Mouse (Mus musculus): ENCODE data around the gene A730061H03Rik. TPM values are rescaled to one million over a fixed set of nuclear protein-coding genes. Genes with fewer than 3 reads are reported as not detected.

A730061H03Rik gene
- total RNA-seq (2014; rRNA removed) (not detected in 2 replicates), polyA plus RNA-seq (2012; rRNA removed) (0.42 and 0.62 TPM in 2 replicates)

DNA sequence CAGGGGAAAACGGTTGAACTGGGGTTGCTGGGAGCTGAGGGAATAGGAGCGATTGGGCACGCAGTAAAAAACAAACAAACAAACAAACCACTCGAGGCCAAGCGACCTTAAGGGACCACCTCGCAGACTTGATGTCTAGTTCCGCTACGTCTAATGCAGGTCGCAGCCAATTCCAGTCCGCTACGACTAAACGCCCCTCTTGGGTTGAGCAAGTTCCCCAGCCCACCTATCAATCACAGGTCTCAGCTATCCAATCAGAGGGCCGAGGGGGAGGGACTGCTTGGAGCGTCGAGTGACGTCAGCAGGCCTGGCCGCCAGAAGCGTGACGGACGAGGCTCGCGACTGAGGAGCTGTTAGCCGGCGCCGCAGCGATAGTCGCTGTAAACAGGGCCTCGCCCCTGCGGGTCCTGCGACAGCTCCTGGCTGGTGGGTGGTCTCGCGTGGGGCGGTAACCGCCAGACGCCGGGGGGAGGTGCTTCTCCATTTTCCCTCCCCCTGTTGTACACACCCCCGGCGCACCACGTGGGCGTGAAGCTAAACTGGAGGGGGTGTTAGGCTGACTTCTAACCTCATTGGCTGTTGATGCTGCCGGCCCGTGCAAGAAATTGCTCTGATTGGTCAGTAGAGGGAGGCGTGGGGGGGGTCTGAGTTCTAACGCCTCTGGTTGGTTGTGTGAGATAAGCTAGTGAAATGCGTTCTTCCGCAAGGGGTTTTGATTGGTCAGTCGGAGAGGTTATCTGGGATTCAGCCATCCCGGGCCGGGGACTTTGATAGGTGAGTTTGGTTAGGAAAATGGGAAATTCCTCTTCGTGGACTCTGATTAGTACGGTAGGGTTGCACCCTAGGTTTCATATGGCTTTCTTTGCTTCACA, at the start of gene A730061H03Rik:
Gene A730061H03Rik (minus strand): TSS at position 205 of the 872 bp plus-strand sequence.
- Histone ChIP-seq H3K36me3 (ENCODE audit: control insufficient read depth, insufficient read depth, low read length) (peaks cover 25% of the 10 kb centered on the region), H3K4me1 (ENCODE audit: control insufficient read depth, insufficient read depth, low read length) (peaks cover 13% of the 10 kb centered on the region)

DNA sequence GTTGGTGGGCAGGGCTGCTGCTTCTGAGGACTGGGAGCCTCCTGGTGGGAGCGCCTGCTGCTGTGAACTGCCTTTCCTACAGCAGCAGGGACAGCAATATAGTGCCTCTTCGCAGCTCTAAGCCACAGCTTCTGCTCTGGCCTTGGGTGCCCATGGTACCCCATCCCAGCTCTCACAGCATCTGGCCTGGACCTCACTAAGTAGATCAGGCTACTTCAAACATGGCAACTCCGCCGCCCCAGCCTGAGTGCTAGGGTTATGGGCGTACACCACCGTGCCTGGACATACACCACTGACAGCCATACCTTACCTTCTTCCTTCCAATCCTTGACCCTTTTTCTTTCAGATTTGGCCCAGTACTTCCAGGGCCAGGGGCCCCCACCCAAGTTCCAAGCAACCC, 48.1 kb upstream of the A730061H03Rik start:
- WGBS, result 98% methylated on average over 6 of the region's 6 CpGs
- Histone ChIP-seq H3K27me3 (ENCODE audit: control insufficient read depth, insufficient read depth, low read length) (no peaks in the 10 kb centered on the region), H3K36me3 (ENCODE audit: control insufficient read depth, insufficient read depth, low read length) (peaks cover 35% of the 10 kb centered on the region), H3K4me3 (ENCODE audit: insufficient read depth, low read depth, low read length) (no peak overlapping the region), H3K4me1 (ENCODE audit: control insufficient read depth, insufficient read depth, low read length) (peaks cover 14% of the 10 kb centered on the region), H3K9ac (ENCODE audit: low read depth, low read length) (no peak overlapping the region), H3K79me2 (ENCODE audit: control insufficient read depth, insufficient read depth, low read length) (no peaks in the 10 kb centered on the region; the same call in 1 of the 2 replicates), H3K27ac (replicated peaks; ENCODE audit: insufficient read depth, low read depth, low read length) (no peak overlapping the region)
- no peak for TF ChIP-seq POLR2A (IDR thresholded peaks at IDR 0.05; ENCODE audit: extremely low read depth, insufficient read depth, low read length)
- TF ChIP-seq CTCF (IDR thresholded peaks at IDR 0.05; ENCODE audit: low read depth, low read length), result no peak
- DNase-seq (ENCODE audit: extremely low read depth, low read depth, low spot score), result no peak

More for the DNA sequence above, at the start of gene A730061H03Rik:
- peak; percentile 99 for DNase-seq (ENCODE audit: extremely low read depth, low read depth, low spot score)
- TF ChIP-seq POLR2A (IDR thresholded peaks at IDR 0.05; ENCODE audit: extremely low read depth, insufficient read depth, low read length) (0 out of 2 replicates have a peak, but pooled peaks have one; percentile 20), CTCF (IDR thresholded peaks at IDR 0.05; ENCODE audit: low read depth, low read length) (no peak)
- peak within 1 kb of the TSS; percentile 91 for H3K9ac ChIP-seq (ENCODE audit: low read depth, low read length)
- H3K4me3 ChIP-seq (ENCODE audit: insufficient read depth, low read depth, low read length), result peak within 1 kb of the TSS; percentile 81
- under 1% methylated on average over 51 of the region's 51 CpGs for WGBS
- H3K79me2 ChIP-seq (ENCODE audit: control insufficient read depth, insufficient read depth, low read length), result peaks cover 16% of the 10 kb centered on the region
- peak within 1 kb of the TSS; percentile 98 for H3K27ac ChIP-seq (replicated peaks; ENCODE audit: insufficient read depth, low read depth, low read length)
- no peaks in the 10 kb centered on the region for H3K27me3 ChIP-seq (ENCODE audit: control insufficient read depth, insufficient read depth, low read length)

DNA sequence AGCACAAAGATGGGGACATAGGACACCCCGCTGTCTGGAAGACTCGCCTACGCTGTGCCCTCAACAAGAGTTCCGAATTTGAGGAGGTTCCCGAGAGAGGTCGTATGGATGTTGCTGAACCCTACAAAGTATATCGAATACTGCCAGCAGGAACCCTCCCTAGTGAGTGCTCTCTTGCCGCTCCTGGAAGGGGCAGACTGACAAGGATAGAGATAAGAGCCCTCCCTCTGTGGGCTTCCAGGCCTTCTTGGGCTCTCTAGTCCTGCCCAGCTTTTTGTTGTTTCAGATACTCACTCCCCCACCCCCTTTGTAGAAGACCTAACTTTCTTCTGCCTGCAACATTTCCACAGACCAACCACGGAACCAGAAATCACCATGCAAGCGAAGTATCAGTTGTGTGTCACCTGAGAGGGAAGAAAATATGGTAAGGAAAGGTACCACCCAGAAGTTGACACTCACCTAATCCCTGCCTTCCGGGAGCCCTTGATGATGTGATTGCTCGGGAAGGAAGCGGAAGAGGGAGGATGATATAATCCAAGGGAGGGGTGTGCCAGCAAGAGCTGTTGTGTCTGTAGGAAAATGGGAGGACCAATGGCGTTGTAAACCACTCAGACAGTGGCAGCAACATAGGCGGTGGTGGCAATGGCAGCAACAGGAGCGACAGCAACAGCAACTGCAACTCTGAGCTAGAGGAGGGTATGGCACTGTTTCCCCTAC, 45.7 kb upstream of the A730061H03Rik start:
- no peak overlapping the region for H3K27ac ChIP-seq (replicated peaks; ENCODE audit: insufficient read depth, low read depth, low read length)
- no peak overlapping the region for H3K4me3 ChIP-seq (ENCODE audit: insufficient read depth, low read depth, low read length)
- peaks cover 2% of the 10 kb centered on the region; the same call in 1 of the 2 replicates for H3K79me2 ChIP-seq (ENCODE audit: control insufficient read depth, insufficient read depth, low read length)
- 91% methylated on average over 16 of the region's 16 CpGs for WGBS
- H3K36me3 ChIP-seq (ENCODE audit: control insufficient read depth, insufficient read depth, low read length), result peaks cover 39% of the 10 kb centered on the region
- DNase-seq (ENCODE audit: extremely low read depth, low read depth, low spot score), result no peak
- H3K4me1 ChIP-seq (ENCODE audit: control insufficient read depth, insufficient read depth, low read length), result peaks cover 22% of the 10 kb centered on the region
- TF ChIP-seq POLR2A (IDR thresholded peaks at IDR 0.05; ENCODE audit: extremely low read depth, insufficient read depth, low read length) (no peak), CTCF (IDR thresholded peaks at IDR 0.05; ENCODE audit: low read depth, low read length) (no peak)
- no peak overlapping the region for H3K9ac ChIP-seq (ENCODE audit: low read depth, low read length)
- no peaks in the 10 kb centered on the region for H3K27me3 ChIP-seq (ENCODE audit: control insufficient read depth, insufficient read depth, low read length)

DNA sequence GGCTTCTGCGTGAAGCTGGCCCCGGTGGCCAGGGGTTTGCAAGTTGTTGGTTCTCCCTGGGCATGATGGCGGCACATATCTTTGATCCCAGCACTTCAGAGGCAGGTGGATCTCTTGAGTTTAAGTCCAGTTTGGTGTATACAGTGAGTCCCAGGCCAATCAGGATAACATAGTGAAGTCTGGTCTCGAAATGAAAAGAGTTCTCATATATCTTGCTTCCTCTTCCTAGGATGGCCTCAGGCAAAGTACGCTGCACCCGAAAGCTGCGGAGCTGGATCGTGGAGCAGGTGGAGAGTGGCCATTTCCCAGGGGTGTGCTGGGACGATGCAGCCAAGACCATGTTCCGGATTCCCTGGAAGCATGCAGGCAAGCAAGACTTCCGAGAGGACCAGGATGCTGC, 44.6 kb upstream of the A730061H03Rik start:
- 81% methylated on average over 11 of the region's 11 CpGs for WGBS

GRCm38 (mm10) chr14:55603633-55604576, 43.7 kb upstream of the A730061H03Rik start:
- H3K9ac ChIP-seq (ENCODE audit: low read depth, low read length), result peak overlapping the region; percentile 83
- TF ChIP-seq POLR2A (IDR thresholded peaks at IDR 0.05; ENCODE audit: extremely low read depth, insufficient read depth, low read length), result peak; percentile 24
- peak; percentile 94 for TF ChIP-seq CTCF (IDR thresholded peaks at IDR 0.05; ENCODE audit: low read depth, low read length)
- H3K4me3 ChIP-seq (ENCODE audit: insufficient read depth, low read depth, low read length), result peak overlapping the region; percentile 75
- peaks cover 2% of the 10 kb centered on the region; the same call in 1 of the 2 replicates for H3K79me2 ChIP-seq (ENCODE audit: control insufficient read depth, insufficient read depth, low read length)
- peak overlapping the region; percentile 96 for H3K27ac ChIP-seq (replicated peaks; ENCODE audit: insufficient read depth, low read depth, low read length)
- H3K27me3 ChIP-seq (ENCODE audit: control insufficient read depth, insufficient read depth, low read length), result no peaks in the 10 kb centered on the region
- DNase-seq (ENCODE audit: extremely low read depth, low read depth, low spot score), result peak; percentile 96
- WGBS, result 4% methylated on average over 19 of the region's 19 CpGs
- H3K36me3 ChIP-seq (ENCODE audit: control insufficient read depth, insufficient read depth, low read length), result peaks cover 39% of the 10 kb centered on the region
- peaks cover 22% of the 10 kb centered on the region for H3K4me1 ChIP-seq (ENCODE audit: control insufficient read depth, insufficient read depth, low read length)

More for the DNA sequence above, 44.6 kb upstream of the A730061H03Rik start:
- Histone ChIP-seq H3K27ac (replicated peaks; ENCODE audit: insufficient read depth, low read depth, low read length) (peak overlapping the region; percentile 96), H3K27me3 (ENCODE audit: control insufficient read depth, insufficient read depth, low read length) (no peaks in the 10 kb centered on the region), H3K4me1 (ENCODE audit: control insufficient read depth, insufficient read depth, low read length) (peaks cover 22% of the 10 kb centered on the region), H3K79me2 (ENCODE audit: control insufficient read depth, insufficient read depth, low read length) (peaks cover 2% of the 10 kb centered on the region; the same call in 1 of the 2 replicates), H3K9ac (ENCODE audit: low read depth, low read length) (peak overlapping the region; percentile 55), H3K4me3 (ENCODE audit: insufficient read depth, low read depth, low read length) (peak overlapping the region; percentile 75), H3K36me3 (ENCODE audit: control insufficient read depth, insufficient read depth, low read length) (peaks cover 45% of the 10 kb centered on the region)
- DNase-seq (ENCODE audit: extremely low read depth, low read depth, low spot score), result no peak
- TF ChIP-seq POLR2A (IDR thresholded peaks at IDR 0.05; ENCODE audit: extremely low read depth, insufficient read depth, low read length) (no peak), CTCF (IDR thresholded peaks at IDR 0.05; ENCODE audit: low read depth, low read length) (no peak)

All from liver, adult 2 months (tissue).